Mouse (Mus musculus): ENCODE measurements around the gene Rad54l2. TPM values are rescaled to one million over a fixed set of nuclear protein-coding genes. Genes with fewer than 3 reads are reported as not detected.

Gene Rad54l2
- total RNA-seq, 2 experiments from 2014 or later, result 11.7 to 11.8 TPM

- no peak for DNase-seq
- intact Hi-C loops (cut with DNase I), result no loop called here
Observed at GRCm38 (mm10) chr9:106755776-106756175, 33.2 kb downstream of the Rad54l2 start.

- no peak for DNase-seq
- intact Hi-C loops (cut with DNase I), result no loop called here
Observed at GRCm38 (mm10) chr9:106754311-106754710, 34.7 kb downstream of the Rad54l2 start.

GRCm38 (mm10) chr9:106752135-106752534 is 36.9 kb downstream of the Rad54l2 start:
- no peak for DNase-seq
- intact Hi-C loops (cut with DNase I), result no loop called here

- intact Hi-C loops (cut with DNase I), result no loop called here
- no peak for DNase-seq
Observed at GRCm38 (mm10) chr9:106739962-106740361, 49.0 kb downstream of the Rad54l2 start.

- DNase-seq, result no peak
- intact Hi-C loops (cut with DNase I), result no loop called here
Observed at GRCm38 (mm10) chr9:106739056-106739455, 49.9 kb downstream of the Rad54l2 start.

- intact Hi-C loops (cut with DNase I), result no loop called here
- DNase-seq, result no peak
Observed at GRCm38 (mm10) chr9:106738199-106738985, 50.6 kb downstream of the Rad54l2 start.

GRCm38 (mm10) chr9:106733690-106734089 is 55.3 kb downstream of the Rad54l2 start:
- no peak for DNase-seq
- intact Hi-C loops (cut with DNase I), result no loop called here

- intact Hi-C loops (cut with DNase I), result no loop called here
- no peak for DNase-seq
Observed at GRCm38 (mm10) chr9:106729416-106729815, 59.6 kb downstream of the Rad54l2 start.

- intact Hi-C loops (cut with DNase I), result no loop called here
- DNase-seq, result no peak
Observed at GRCm38 (mm10) chr9:106726891-106727290, 62.1 kb downstream of the Rad54l2 start.

- intact Hi-C loops (cut with DNase I), result no loop called here
- DNase-seq, result no peak
Observed at GRCm38 (mm10) chr9:106725435-106725834, 63.6 kb downstream of the Rad54l2 start.

GRCm38 (mm10) chr9:106724864-106725263 is 64.1 kb downstream of the Rad54l2 start:
- no peak for DNase-seq
- intact Hi-C loops (cut with DNase I), result no loop called here

GRCm38 (mm10) chr9:106716729-106717128 is 72.3 kb downstream of the Rad54l2 start:
- intact Hi-C loops (cut with DNase I), result no loop called here
- no peak for DNase-seq

- intact Hi-C loops (cut with DNase I), result no loop called here
- DNase-seq, result no peak
Observed at GRCm38 (mm10) chr9:106716232-106716631, 72.8 kb downstream of the Rad54l2 start.

GRCm38 (mm10) chr9:106712470-106712869 is 76.5 kb downstream of the Rad54l2 start:
- DNase-seq, result no peak
- intact Hi-C loops (cut with DNase I), result no loop called here

- no peak for DNase-seq
Observed at GRCm38 (mm10) chr9:106692973-106693481, 96.0 kb downstream of the Rad54l2 start.

GRCm38 (mm10) chr9:106688834-106689233 is 100.2 kb downstream of the Rad54l2 start:
- no peak for DNase-seq
- intact Hi-C loops (cut with DNase I), result loop anchor here (5.0 kb wide), 1 partner anchor 198 kb away; the partner anchor contains the start of gene Rbm15b

More at GRCm38 (mm10) chr9:106692973-106693481, 96.0 kb downstream of the Rad54l2 start:
- intact Hi-C loops (cut with DNase I), result no loop called here

- DNase-seq, result peak; percentile 67 to 84
- intact Hi-C loops (cut with DNase I), result loop anchor here (2.0 to 5.0 kb wide), 2 partner anchors 132 to 200 kb away; partner anchors contain the start of gene Rbm15b
Observed at GRCm38 (mm10) chr9:106686983-106687650, 101.9 kb downstream of the Rad54l2 start.

- DNase-seq, result peak; percentile 88 to 92
- intact Hi-C loops (cut with DNase I), result loop anchor here (2.0 to 5.0 kb wide), 2 partner anchors 133 to 202 kb away; partner anchors contain the start of gene Rbm15b
Observed at GRCm38 (mm10) chr9:106685249-106686101, 103.5 kb downstream of the Rad54l2 start, which contains the start of gene Tex264. TSS of gene Tex264 (minus strand) at chr9:106685927.

- peak in 1 of 2 experiments; percentile 17 for DNase-seq
- intact Hi-C loops (cut with DNase I), result loop anchor here (5.0 kb wide), 1 partner anchor 202 kb away; the partner anchor contains the start of gene Rbm15b
Observed at GRCm38 (mm10) chr9:106684918-106685248, 104.1 kb downstream of the Rad54l2 start.

Measured in heart, postnatal 14 days (tissue).